Mouse (Mus musculus) megakaryocyte, embryonic 14.5 days (primary cell): ENCODE measurements around the gene Klhl32. TPM values are rescaled to one million over a fixed set of nuclear protein-coding genes. Genes with fewer than 3 reads are reported as not detected.

Experiments
- H3K27me3 ChIP-seq: replicated peaks from 2 replicates; pipeline ENCODE3; 2012; ENCODE audit warnings: inconsistent platforms
- H3K36me3 ChIP-seq: replicated peaks from 2 replicates; pipeline ENCODE3; 2012; ENCODE audit warnings: low read length, inconsistent platforms, mixed read lengths
- H3K4me1 ChIP-seq: 2 replicates; pipeline ENCODE4 v1.6.1; 2012; ENCODE audit warnings: inconsistent platforms
- H3K4me3 ChIP-seq: replicated peaks from 2 replicates; pipeline ENCODE3; 2012; ENCODE audit warnings: moderate library complexity, mild to moderate bottlenecking, inconsistent platforms
- H3K9me3 ChIP-seq: 2 replicates; pipeline ENCODE4 v1.6.1; 2012; ENCODE audit warnings: inconsistent platforms
- FLI1 ChIP-seq: IDR thresholded peaks from 2 replicates; pipeline ENCODE4 v1.6.1; 2012; ENCODE audit warnings: low read length, inconsistent platforms, mixed read lengths
- GATA1 ChIP-seq: IDR thresholded peaks from 3 replicates; pipeline ENCODE4 v1.6.1; 2012; ENCODE audit warnings: mixed read lengths, low read length, inconsistent platforms, borderline replicate concordance
- polyA plus RNA-seq: library from polyadenylated mRNA; stranded (reverse); fragments of >175 nt; gene quantifications from 2 replicates; pipeline ENCODE4 v1.2.3, GENCODE M21; 2012; ENCODE audit warnings: low replicate concordance; ENCODE audit not compliant: insufficient read depth

The Klhl32 gene
- polyA plus RNA-seq, 1 experiment, result 0.07 TPM

GRCm38 (mm10) chr4:24797280-24797679 lies 53.6 kb downstream of the Klhl32 start:
- H3K4me1 ChIP-seq, result no peaks in the 10 kb centered on the region
- H3K4me3 ChIP-seq, result no peak overlapping the region
- no peaks in the 10 kb centered on the region for H3K27me3 ChIP-seq
- no peak for TF ChIP-seq FLI1
- no peak for TF ChIP-seq GATA1
- no peaks in the 10 kb centered on the region for H3K9me3 ChIP-seq
- H3K36me3 ChIP-seq, result no peaks in the 10 kb centered on the region

- no peak for TF ChIP-seq GATA1
- no peak for TF ChIP-seq FLI1
These were observed 54.7 kb downstream of the Klhl32 start for GRCm38 (mm10) chr4:24796229-24796628.

GRCm38 (mm10) chr4:24795180-24795579 lies 55.7 kb downstream of the Klhl32 start:
- H3K36me3 ChIP-seq, result no peaks in the 10 kb centered on the region
- H3K27me3 ChIP-seq, result no peaks in the 10 kb centered on the region
- H3K9me3 ChIP-seq, result no peaks in the 10 kb centered on the region
- no peak overlapping the region for H3K4me3 ChIP-seq
- no peaks in the 10 kb centered on the region for H3K4me1 ChIP-seq
- no peak for TF ChIP-seq FLI1
- TF ChIP-seq GATA1, result no peak

More at GRCm38 (mm10) chr4:24796229-24796628, 54.7 kb downstream of the Klhl32 start:
- Histone ChIP-seq H3K4me3 (no peak overlapping the region), H3K4me1 (no peaks in the 10 kb centered on the region), H3K9me3 (no peaks in the 10 kb centered on the region), H3K36me3 (no peaks in the 10 kb centered on the region), H3K27me3 (no peaks in the 10 kb centered on the region)

- TF ChIP-seq FLI1 (no peak), GATA1 (no peak)
- Histone ChIP-seq H3K27me3 (no peaks in the 10 kb centered on the region), H3K9me3 (no peaks in the 10 kb centered on the region), H3K4me3 (no peak overlapping the region), H3K36me3 (no peaks in the 10 kb centered on the region), H3K4me1 (no peaks in the 10 kb centered on the region)
These were observed 57.1 kb downstream of the Klhl32 start for GRCm38 (mm10) chr4:24793726-24794345.

- H3K4me3 ChIP-seq, result no peak overlapping the region
- H3K4me1 ChIP-seq, result no peaks in the 10 kb centered on the region
- no peaks in the 10 kb centered on the region for H3K9me3 ChIP-seq
- TF ChIP-seq GATA1 (no peak), FLI1 (no peak)
- H3K36me3 ChIP-seq, result no peaks in the 10 kb centered on the region
- H3K27me3 ChIP-seq, result no peaks in the 10 kb centered on the region
These were observed 58.4 kb downstream of the Klhl32 start for GRCm38 (mm10) chr4:24792416-24792981.

- no peaks in the 10 kb centered on the region for H3K9me3 ChIP-seq
- no peaks in the 10 kb centered on the region for H3K4me1 ChIP-seq
- H3K27me3 ChIP-seq, result no peaks in the 10 kb centered on the region
- H3K4me3 ChIP-seq, result no peak overlapping the region
- H3K36me3 ChIP-seq, result no peaks in the 10 kb centered on the region
- TF ChIP-seq GATA1 (no peak), FLI1 (no peak)
These were observed 61.6 kb downstream of the Klhl32 start for GRCm38 (mm10) chr4:24789331-24789730.

- Histone ChIP-seq H3K36me3 (no peaks in the 10 kb centered on the region), H3K27me3 (no peaks in the 10 kb centered on the region), H3K4me1 (no peaks in the 10 kb centered on the region), H3K4me3 (no peak overlapping the region), H3K9me3 (no peaks in the 10 kb centered on the region)
- no peak for TF ChIP-seq FLI1
- no peak for TF ChIP-seq GATA1
These were observed 65.0 kb downstream of the Klhl32 start for GRCm38 (mm10) chr4:24785757-24786532.

- no peak for TF ChIP-seq FLI1
- TF ChIP-seq GATA1, result no peak
- no peaks in the 10 kb centered on the region for H3K27me3 ChIP-seq
- H3K4me1 ChIP-seq, result no peaks in the 10 kb centered on the region
- H3K9me3 ChIP-seq, result no peaks in the 10 kb centered on the region
- H3K36me3 ChIP-seq, result no peaks in the 10 kb centered on the region
- H3K4me3 ChIP-seq, result no peak overlapping the region
These were observed 85.0 kb downstream of the Klhl32 start for GRCm38 (mm10) chr4:24765919-24766318.

GRCm38 (mm10) chr4:24765469-24765868 lies 85.5 kb downstream of the Klhl32 start:
- no peaks in the 10 kb centered on the region for H3K4me1 ChIP-seq
- no peaks in the 10 kb centered on the region for H3K36me3 ChIP-seq
- TF ChIP-seq GATA1, result no peak
- TF ChIP-seq FLI1, result no peak
- H3K9me3 ChIP-seq, result no peaks in the 10 kb centered on the region
- no peak overlapping the region for H3K4me3 ChIP-seq
- H3K27me3 ChIP-seq, result no peaks in the 10 kb centered on the region

- H3K4me3 ChIP-seq, result no peak overlapping the region
- H3K4me1 ChIP-seq, result no peaks in the 10 kb centered on the region
- no peaks in the 10 kb centered on the region for H3K27me3 ChIP-seq
- H3K36me3 ChIP-seq, result no peaks in the 10 kb centered on the region
- TF ChIP-seq FLI1 (no peak), GATA1 (no peak)
- no peaks in the 10 kb centered on the region for H3K9me3 ChIP-seq
These were observed 86.4 kb downstream of the Klhl32 start for GRCm38 (mm10) chr4:24764558-24764957.
